Mouse (Mus musculus) heart, embryonic 16.5 days (tissue): ENCODE measurements around the gene Rcan1. TPM values are rescaled to one million over a fixed set of nuclear protein-coding genes. Genes with fewer than 3 reads are reported as not detected.
A peak's percentile ranks its signal among the peaks of the same experiment; 100 is the strongest.

Experiments
- ATAC-seq: fragments of 200-750 bp; cut with Nextera tagmentation; replicated peaks from 2 replicates; pipeline ENCODE4 v1.8.0; 2017; ENCODE audit warnings: moderate number of reproducible peaks; ENCODE audit not compliant: insufficient read depth, low FRiP score; ENCODE audit errors: extremely low read depth
- H3K27ac ChIP-seq: fragments of 300-500 bp; sonication (generic); 2 replicates; pipeline ENCODE4 v1.5.1; 2014; ENCODE audit warnings: mild to moderate bottlenecking, low read length, control low read depth, moderate library complexity
- H3K27me3 ChIP-seq: fragments of 300-500 bp; sonication (generic); 2 replicates; pipeline ENCODE4 v1.6.1; 2014; ENCODE audit warnings: low read length, mixed read lengths; ENCODE audit not compliant: control insufficient read depth, insufficient read depth
- H3K36me3 ChIP-seq: fragments of 300-500 bp; sonication (generic); 2 replicates; pipeline ENCODE4 v1.6.1; 2014; ENCODE audit not compliant: control insufficient read depth, insufficient read depth
- H3K4me1 ChIP-seq: fragments of 300-500 bp; sonication (generic); 2 replicates; pipeline ENCODE4 v1.6.1; 2014; ENCODE audit warnings: low read length, mixed read lengths; ENCODE audit not compliant: control insufficient read depth, insufficient read depth
- H3K4me2 ChIP-seq: fragments of 300-500 bp; sonication (generic); 2 replicates; pipeline ENCODE4 v1.6.1; 2014; ENCODE audit warnings: low read depth, mild to moderate bottlenecking, control low read depth, low read length
- H3K4me3 ChIP-seq: fragments of 300-500 bp; sonication (generic); 2 replicates; pipeline ENCODE4 v1.5.1; 2014; ENCODE audit warnings: mild to moderate bottlenecking, control low read depth, low read length
- H3K9ac ChIP-seq: fragments of 300-500 bp; sonication (generic); 2 replicates; pipeline ENCODE4 v1.6.1; 2014; ENCODE audit warnings: low read length, control low read depth
- H3K9me3 ChIP-seq: fragments of 300-500 bp; sonication (generic); replicated peaks from 2 replicates; pipeline ENCODE4 v1.6.1; 2016; ENCODE audit warnings: low read length; ENCODE audit not compliant: control insufficient read depth
- WGBS: fragments of 180-500 bp; shearing (Covaris S2); extraction: QIAGEN DNeasy Blood & Tissue Kit; methylation state at CpG from one replicate; pipeline ENCODE4 v1.1.7; 2014; 5-methylcytosine and 5-hydroxymethylcytosine counted together
- polyA plus RNA-seq: library from polyadenylated mRNA; unstranded; fragments of >200 nt; fragmentation: Nextera tagmentation; extraction: Ambion mirVana; gene quantifications from 2 replicates; pipeline ENCODE4 v1.2.1, GENCODE M21; 2015

Gene Rcan1
- polyA plus RNA-seq, 1 experiment from 2014 or later = 80.7 TPM

GRCm38 (mm10) chr16:92404141-92404540 is 66.5 kb downstream of the Rcan1 start:
- Histone ChIP-seq H3K9ac (no peak overlapping the region), H3K4me2 (no peak overlapping the region), H3K27ac (no peak overlapping the region), H3K36me3 (no peaks in the 10 kb centered on the region), H3K27me3 (no peaks in the 10 kb centered on the region), H3K4me1 (peaks cover 22% of the 10 kb centered on the region), H3K4me3 (no peak overlapping the region), H3K9me3 (no peaks in the 10 kb centered on the region)
- 90% methylated on average over 2 of the region's 2 CpGs for WGBS
- ATAC-seq = no peak

GRCm38 (mm10) chr16:92403069-92403468 is 67.6 kb downstream of the Rcan1 start:
- H3K9me3 ChIP-seq = no peaks in the 10 kb centered on the region
- H3K4me3 ChIP-seq = no peak overlapping the region
- ATAC-seq = no peak
- peak overlapping the region; percentile 63 for H3K27ac ChIP-seq
- H3K4me1 ChIP-seq = peaks cover 30% of the 10 kb centered on the region
- peak overlapping the region; percentile 49; the same call in 1 of the 2 replicates for H3K9ac ChIP-seq
- H3K27me3 ChIP-seq = no peaks in the 10 kb centered on the region
- 56% methylated on average over 10 of the region's 10 CpGs for WGBS
- no peak overlapping the region; the same call in 1 of the 2 replicates for H3K4me2 ChIP-seq
- H3K36me3 ChIP-seq = no peaks in the 10 kb centered on the region

- Histone ChIP-seq H3K9ac (0 out of 2 replicates have a peak overlapping the region, but pooled peaks have one; percentile 49), H3K36me3 (no peaks in the 10 kb centered on the region), H3K4me1 (peaks cover 36% of the 10 kb centered on the region), H3K27me3 (no peaks in the 10 kb centered on the region), H3K4me3 (no peak overlapping the region), H3K27ac (peak overlapping the region; percentile 63), H3K9me3 (no peaks in the 10 kb centered on the region), H3K4me2 (no peak overlapping the region)
- 41% methylated on average over 8 of the region's 8 CpGs for whole genome bisulfite sequencing
- no peak for ATAC-seq
Measured at GRCm38 (mm10) chr16:92402216-92402615, 68.5 kb downstream of the Rcan1 start.

- Histone ChIP-seq H3K27me3 (no peaks in the 10 kb centered on the region), H3K9me3 (0 out of 2 replicates have a peak, but pooled peaks cover 2% of the 10 kb centered on the region), H3K27ac (no peak overlapping the region), H3K36me3 (peaks cover 5% of the 10 kb centered on the region), H3K4me2 (no peak overlapping the region), H3K4me3 (no peak overlapping the region), H3K9ac (no peak overlapping the region), H3K4me1 (peaks cover 46% of the 10 kb centered on the region)
- 61% methylated on average over 10 of the region's 10 CpGs for WGBS
- no peak for ATAC-seq
Measured at GRCm38 (mm10) chr16:92401206-92401605, 69.5 kb downstream of the Rcan1 start.

- WGBS = 2% methylated on average over 37 of the region's 37 CpGs
- Histone ChIP-seq H3K27me3 (no peaks in the 10 kb centered on the region), H3K4me2 (peak overlapping the region; percentile 71), H3K4me3 (peak overlapping the region; percentile 65), H3K36me3 (peaks cover 20% of the 10 kb centered on the region), H3K9me3 (0 out of 2 replicates have a peak, but pooled peaks cover 3% of the 10 kb centered on the region), H3K9ac (peak overlapping the region; percentile 82), H3K27ac (peak overlapping the region; percentile 96), H3K4me1 (peaks cover 54% of the 10 kb centered on the region)
- peak; percentile 89 for ATAC-seq
Measured at GRCm38 (mm10) chr16:92399490-92400458, 70.9 kb downstream of the Rcan1 start.

- no peak for ATAC-seq
- peak overlapping the region; percentile 71 for H3K4me2 ChIP-seq
- peaks cover 22% of the 10 kb centered on the region for H3K36me3 ChIP-seq
- H3K27me3 ChIP-seq = no peaks in the 10 kb centered on the region
- peak overlapping the region; percentile 65 for H3K4me3 ChIP-seq
- H3K4me1 ChIP-seq = peaks cover 54% of the 10 kb centered on the region
- 0 out of 2 replicates have a peak, but pooled peaks cover 3% of the 10 kb centered on the region for H3K9me3 ChIP-seq
- peak overlapping the region; percentile 96 for H3K27ac ChIP-seq
- H3K9ac ChIP-seq = peak overlapping the region; percentile 82
- 23% methylated on average over 6 of the region's 6 CpGs for WGBS
Measured at GRCm38 (mm10) chr16:92398574-92399118, 72.0 kb downstream of the Rcan1 start.

GRCm38 (mm10) chr16:92397745-92398573 is 72.7 kb downstream of the Rcan1 start:
- peak overlapping the region; percentile 65 for H3K4me3 ChIP-seq
- H3K36me3 ChIP-seq = peaks cover 29% of the 10 kb centered on the region
- peak overlapping the region; percentile 71 for H3K4me2 ChIP-seq
- WGBS = 27% methylated on average over 10 of the region's 10 CpGs
- peak overlapping the region; percentile 82 for H3K9ac ChIP-seq
- ATAC-seq = no peak
- no peaks in the 10 kb centered on the region for H3K27me3 ChIP-seq
- H3K4me1 ChIP-seq = peaks cover 53% of the 10 kb centered on the region
- H3K9me3 ChIP-seq = 0 out of 2 replicates have a peak, but pooled peaks cover 3% of the 10 kb centered on the region
- peak overlapping the region; percentile 96 for H3K27ac ChIP-seq

- 0 out of 2 replicates have a peak, but pooled peaks cover 3% of the 10 kb centered on the region for H3K9me3 ChIP-seq
- no peak overlapping the region for H3K4me2 ChIP-seq
- no peak overlapping the region for H3K9ac ChIP-seq
- WGBS = 89% methylated on average over 3 of the region's 3 CpGs
- no peaks in the 10 kb centered on the region for H3K27me3 ChIP-seq
- H3K4me3 ChIP-seq = no peak overlapping the region
- H3K36me3 ChIP-seq = peaks cover 46% of the 10 kb centered on the region
- H3K27ac ChIP-seq = no peak overlapping the region
- ATAC-seq = no peak
- H3K4me1 ChIP-seq = peaks cover 33% of the 10 kb centered on the region
Measured at GRCm38 (mm10) chr16:92393732-92394131, 76.9 kb downstream of the Rcan1 start.
